Mouse (Mus musculus) cerebellum, adult 9-10 months (tissue): ENCODE data around the gene Npb.
"Not testable (repeated sequence)": the region's sequence is repeated elsewhere in the genome, so short reads cannot be mapped to it uniquely, and the experiment has no call there.

Experiments used
- DNase-seq: peaks from one replicate; pipeline ENCODE4 v3.0.0; 2022

Gene Npb

GRCm38 (mm10) chr11:120608241-120609034 is at the start of gene Npb:
Npb (plus strand) TSS chr11:120608477.
- no peak for DNase-seq

- DNase-seq = not testable (repeated sequence)
Measured at GRCm38 (mm10) chr11:120558843-120559242, 49.4 kb upstream of the Npb start.

- no peak for DNase-seq
Measured at GRCm38 (mm10) chr11:120560952-120561728, 47.1 kb upstream of the Npb start.

GRCm38 (mm10) chr11:120562949-120563348 is 45.3 kb upstream of the Npb start:
- DNase-seq = no peak

GRCm38 (mm10) chr11:120565114-120565513 is 43.2 kb upstream of the Npb start:
- no peak for DNase-seq

- no peak for DNase-seq
Measured at GRCm38 (mm10) chr11:120568324-120568723, 40.0 kb upstream of the Npb start.

- peak; percentile 47 for DNase-seq
Measured at GRCm38 (mm10) chr11:120571122-120571521, 37.2 kb upstream of the Npb start.

- DNase-seq = peak; percentile 64
Measured at GRCm38 (mm10) chr11:120571754-120572416, 36.4 kb upstream of the Npb start.

GRCm38 (mm10) chr11:120572417-120572751 is 35.9 kb upstream of the Npb start:
- no peak for DNase-seq

GRCm38 (mm10) chr11:120572752-120573584 is 35.3 kb upstream of the Npb start, which contains the start of gene P4hb:
P4hb (minus strand) TSS chr11:120573253.
- peak; percentile 100 for DNase-seq

GRCm38 (mm10) chr11:120573585-120574277 is 34.5 kb upstream of the Npb start:
- DNase-seq = no peak

- no peak for DNase-seq
Measured at GRCm38 (mm10) chr11:120574278-120574600, 34.0 kb upstream of the Npb start.

GRCm38 (mm10) chr11:120575046-120575445 is 33.2 kb upstream of the Npb start:
- no peak for DNase-seq

GRCm38 (mm10) chr11:120575940-120576339 is 32.3 kb upstream of the Npb start:
- peak; percentile 27 for DNase-seq

GRCm38 (mm10) chr11:120576365-120576981 is 31.8 kb upstream of the Npb start:
- peak; percentile 30 for DNase-seq

- peak; percentile 63 for DNase-seq
Measured at GRCm38 (mm10) chr11:120577211-120578023, 30.9 kb upstream of the Npb start.

GRCm38 (mm10) chr11:120578024-120578693 is 30.1 kb upstream of the Npb start:
- DNase-seq = peak; percentile 52

- peak; percentile 55 for DNase-seq
Measured at GRCm38 (mm10) chr11:120578694-120579243, 29.5 kb upstream of the Npb start.

- peak; percentile 79 for DNase-seq
Measured at GRCm38 (mm10) chr11:120579316-120580107, 28.8 kb upstream of the Npb start.
